In the genomic region with DNA sequence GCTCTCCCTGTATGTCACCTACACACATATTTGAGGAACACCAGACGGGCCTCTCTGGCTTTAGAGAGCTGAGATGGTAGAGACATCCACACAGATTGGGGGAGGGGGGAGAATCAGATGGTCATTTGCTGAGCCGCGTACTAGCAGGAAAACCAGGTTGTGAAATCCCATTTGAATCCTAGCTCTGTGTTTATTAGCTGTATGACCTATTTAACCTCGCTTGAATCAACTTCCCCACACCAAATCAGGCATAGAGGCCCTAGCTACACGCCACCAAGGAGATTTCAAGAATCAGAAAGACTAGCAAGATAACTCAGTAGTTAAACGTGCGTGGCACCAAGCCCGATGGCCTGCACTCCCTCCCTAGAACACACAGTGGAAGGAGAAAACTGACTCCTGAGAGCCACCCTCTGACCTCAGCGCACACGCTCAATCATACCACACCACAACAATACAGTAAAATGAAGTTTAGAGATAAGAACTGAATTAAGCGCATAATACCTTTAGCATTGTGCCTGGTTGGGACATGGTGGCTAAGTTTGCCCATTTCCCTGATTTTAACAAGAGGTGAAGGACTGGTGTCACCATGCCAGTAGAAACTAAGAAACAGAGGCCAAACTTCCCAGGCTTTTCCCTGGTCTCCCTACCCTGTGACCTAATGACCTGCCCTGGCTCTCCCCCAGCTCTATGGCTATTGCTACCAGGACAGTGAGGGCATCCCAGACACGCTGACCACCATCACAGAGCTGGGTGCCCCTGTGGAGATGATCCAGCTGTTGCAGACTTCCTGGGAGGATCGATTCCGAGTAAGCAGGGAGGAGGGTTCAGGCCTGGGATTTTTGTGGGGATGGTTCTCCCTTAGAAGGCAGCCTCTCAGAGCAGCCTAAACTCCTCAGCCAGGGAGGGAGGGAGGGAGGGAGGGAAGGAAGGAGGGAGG, we compare ENCODE assay signal across 9 mouse cellular contexts. TPM values are rescaled to one million over a fixed set of nuclear protein-coding genes. Genes with fewer than 3 reads are reported as not detected.
DNase-seq lines count a peak whose midpoint lies in the region; ATAC-seq and TF ChIP-seq lines count a peak whose summit lies in the region.
"Had no signal": no experiment of that assay in that cellular context is flagged by ENCODE, and none has a peak within 500 bp of the region (broad histone marks: within the 10 kb centered on the region; RNA-seq: fewer than 3 reads in every experiment).

No protein-coding gene starts in this region.

- DNase-seq in liver, adult 2 months (ENCODE audit: extremely low read depth, low read depth, low spot score): peak; percentile 81
- no peak for DNase-seq in liver
- DNase-seq in kidney, postnatal 4 days: peak; percentile 66 to 69
- no peak for DNase-seq in cerebellum, adult 9-10 months
- no peak for DNase-seq in layer of hippocampus, postnatal 36 days
- DNase-seq in MN1 (ENCODE audit: low spot score): no peak

- peak overlapping the region; percentile 75 for H3K27ac ChIP-seq in liver, adult 2 months (replicated peaks; ENCODE audit: insufficient read depth, low read depth, low read length)
- peak overlapping the region; percentile 99 for H3K27ac ChIP-seq in heart, embryonic 13.5 days (replicated peaks)
- no peak overlapping the region for H3K27ac ChIP-seq in neural tube, embryonic 15.5 days (replicated peaks)

- H3K9me3 ChIP-seq in heart, embryonic 13.5 days: no peaks in the 10 kb centered on the region
- no peaks in the 10 kb centered on the region for H3K9me3 ChIP-seq in neural tube, embryonic 15.5 days (replicated peaks)

- H3K79me2 ChIP-seq in liver, adult 2 months (ENCODE audit: control insufficient read depth, insufficient read depth, low read length): peaks cover 19% of the 10 kb centered on the region

- peaks cover 49% of the 10 kb centered on the region for H3K4me1 ChIP-seq in liver, adult 2 months (ENCODE audit: control insufficient read depth, insufficient read depth, low read length)
- H3K4me1 ChIP-seq in heart, embryonic 13.5 days: peaks cover 81% of the 10 kb centered on the region
- peaks cover 71% of the 10 kb centered on the region for H3K4me1 ChIP-seq in neural tube, embryonic 15.5 days

- H3K9ac ChIP-seq in liver, adult 2 months (ENCODE audit: low read depth, low read length): 0 out of 2 replicates have a peak overlapping the region, but pooled peaks have one; percentile 7
- H3K9ac ChIP-seq in heart, embryonic 13.5 days: peak overlapping the region; percentile 100
- H3K9ac ChIP-seq in neural tube, embryonic 15.5 days (replicated peaks): no peak overlapping the region

- TF ChIP-seq POLR2A in liver, adult 2 months (IDR thresholded peaks at IDR 0.05; ENCODE audit: extremely low read depth, insufficient read depth, low read length): no peak

- 15% methylated on average over 14 of the region's 14 CpGs for WGBS in liver, adult 2 months
- 30% methylated on average over 14 of the region's 14 CpGs for WGBS in heart, embryonic 13.5 days
- WGBS in neural tube, embryonic 15.5 days: 65% methylated on average over 14 of the region's 14 CpGs

- no peak for ATAC-seq in heart, embryonic 13.5 days (ENCODE audit: extremely low read depth, insufficient number of reproducible peaks, low FRiP score, low TSS enrichment)
- ATAC-seq in neural tube, embryonic 15.5 days (ENCODE audit: low FRiP score): no peak

- TF ChIP-seq CTCF in liver, adult 2 months (IDR thresholded peaks at IDR 0.05; ENCODE audit: low read depth, low read length): no peak

- H3K4me3 ChIP-seq in liver, adult 2 months (ENCODE audit: insufficient read depth, low read depth, low read length): no peak overlapping the region
- H3K4me3 ChIP-seq in heart, embryonic 13.5 days: peak overlapping the region; percentile 97
- H3K4me3 ChIP-seq in neural tube, embryonic 15.5 days (replicated peaks): no peak overlapping the region

- peaks cover 8% of the 10 kb centered on the region; the same call in 1 of the 2 replicates for H3K36me3 ChIP-seq in liver, adult 2 months (ENCODE audit: control insufficient read depth, insufficient read depth, low read length)
- peaks cover 51% of the 10 kb centered on the region for H3K36me3 ChIP-seq in heart, embryonic 13.5 days
- peaks cover 4% of the 10 kb centered on the region for H3K36me3 ChIP-seq in neural tube, embryonic 15.5 days
- H3K36me3 ChIP-seq: G1E had no signal

- peak overlapping the region; percentile 95 for H3K4me2 ChIP-seq in heart, embryonic 13.5 days
- H3K4me2 ChIP-seq in neural tube, embryonic 15.5 days: peak overlapping the region; percentile 94

- H3K27me3 ChIP-seq in liver, adult 2 months (ENCODE audit: control insufficient read depth, insufficient read depth, low read length): no peaks in the 10 kb centered on the region
- H3K27me3 ChIP-seq in heart, embryonic 13.5 days (replicated peaks): no peaks in the 10 kb centered on the region
- H3K27me3 ChIP-seq in neural tube, embryonic 15.5 days (replicated peaks): 0 out of 2 replicates have a peak, but pooled peaks cover 3% of the 10 kb centered on the region

RNA-seq across cellular contexts. Expression of a gene that starts 4.5 kb away (rescaled TPM):
- total RNA-seq in liver, adult 2 months (2014; rRNA removed): 16.1 and 25.6 TPM in 2 replicates
- 37.2 and 60.8 TPM in 2 replicates for polyA plus RNA-seq in liver, adult 2 months (2012; rRNA removed)
- polyA plus RNA-seq in heart, embryonic 13.5 days (2015; fragmentation: Nextera tagmentation; extraction: Ambion mirVana): 10.1 and 11.1 TPM in 2 replicates
- polyA plus RNA-seq in neural tube, embryonic 15.5 days (2015; fragmentation: Nextera tagmentation; extraction: Ambion mirVana): 4.5 and 9.7 TPM in 2 replicates
- 10 to 100 TPM; 16.4 to 18.9 TPM for total RNA-seq in layer of hippocampus, postnatal 36 days (2021)
- total RNA-seq: G1E had no signal
- polyA plus RNA-seq: G1E had no signal

Comparison
In these comparisons a context has a peak if more than half of its experiments do, and no peak if none do; other contexts are left out.
1. DNase-seq: peak in liver, adult 2 months (single experiment) and kidney, postnatal 4 days (2 of 2); none in liver (single experiment), cerebellum, adult 9-10 months (single experiment), layer of hippocampus, postnatal 36 days (0 of 2) and MN1 (single experiment).